Mouse (Mus musculus) monocyte, adult 5-6 weeks (primary cell): ENCODE results near the gene 7530416G11Rik. TPM values are rescaled to one million over a fixed set of nuclear protein-coding genes. Genes with fewer than 3 reads are reported as not detected.

ENCODE experiments used
- total RNA-seq: library from RNA; stranded (forward); fragments of 200-1000, 200-491, 200-594 nt; gene quantifications from 3 replicates; pipeline ENCODE4 v1.2.3, GENCODE M21; 2017

7530416G11Rik gene
- total RNA-seq, 1 experiment from 2014 or later, result not detected

Other genes with a start within 250 kb of the 7530416G11Rik start
- gene Atxn10, start 167.0 kb downstream of the 7530416G11Rik start, total RNA-seq, result 37.0 to 61.9 TPM (median 50.8 TPM) in 3 replicates
- not detected in 3 replicates for gene Wnt7b, start 79.2 kb upstream of the 7530416G11Rik start, total RNA-seq
- gene Ppara, start 231.8 kb upstream of the 7530416G11Rik start, total RNA-seq, result not detected in 3 replicates